Mouse (Mus musculus) liver, embryonic 18 days (tissue): ENCODE data around the gene Zc3h12c. TPM values are rescaled to one million over a fixed set of nuclear protein-coding genes. Genes with fewer than 3 reads are reported as not detected.

Experiments used
- polyA plus RNA-seq: library from polyadenylated mRNA; depleted of rRNA; stranded (reverse); fragments of >200 nt; gene quantifications from 2 replicates; pipeline ENCODE4 v1.2.3, GENCODE M21; 2012; rRNA removed

Zc3h12c gene
- polyA plus RNA-seq: 0.73 and 0.76 TPM in 2 replicates

GRCm38 (mm10) chr9:52167863-52168685, at the start of gene Zc3h12c:
Zc3h12c (minus strand) TSS chr9:52168572.

Other genes starting within 250 kb of the Zc3h12c start
- gene Fdx1, start 205.0 kb downstream of the Zc3h12c start, polyA plus RNA-seq: 69.8 and 89.7 TPM in 2 replicates
- gene Rdx, start 121.4 kb downstream of the Zc3h12c start, polyA plus RNA-seq: 25.8 and 27.0 TPM in 2 replicates